Mouse (Mus musculus): ENCODE data around the gene Mcpt8. TPM values are rescaled to one million over a fixed set of nuclear protein-coding genes. Genes with fewer than 3 reads are reported as not detected.
"Not testable (repeated sequence)": the region's sequence is repeated elsewhere in the genome, so short reads cannot be mapped to it uniquely, and the experiment has no call there.

The Mcpt8 gene
- polyA plus RNA-seq, 1 experiment from 2014 or later, result 4.3 TPM

GRCm38 (mm10) chr14:56103452-56103851 is 18.4 kb upstream of the Mcpt8 start:
- no peak overlapping the region for H3K4me2 ChIP-seq (ENCODE audit: low read depth, low read length)
- 45% methylated on average over 3 of the region's 3 CpGs for WGBS (ENCODE audit: insufficient replicate concordance)
- no peaks in the 10 kb centered on the region for H3K4me1 ChIP-seq (ENCODE audit: control insufficient read depth, low read depth, low read length)
- H3K27ac ChIP-seq (ENCODE audit: low read length), result no peak overlapping the region
- no peaks in the 10 kb centered on the region for H3K27me3 ChIP-seq (ENCODE audit: control insufficient read depth, insufficient read depth, low read depth, low read length)
- H3K36me3 ChIP-seq (ENCODE audit: control insufficient read depth, insufficient read depth), result no peaks in the 10 kb centered on the region
- ATAC-seq (ENCODE audit: low read depth), result no peak
- no peak overlapping the region for H3K9ac ChIP-seq (ENCODE audit: low read depth, low read length)
- H3K4me3 ChIP-seq (ENCODE audit: low read depth, low read length), result no peak overlapping the region
- H3K9me3 ChIP-seq (replicated peaks; ENCODE audit: control insufficient read depth, low read length), result no peaks in the 10 kb centered on the region

- H3K4me1 ChIP-seq (ENCODE audit: control insufficient read depth, low read depth, low read length), result no peaks in the 10 kb centered on the region
- H3K9me3 ChIP-seq (replicated peaks; ENCODE audit: control insufficient read depth, low read length), result no peaks in the 10 kb centered on the region
- no peak within 1 kb of the TSS for H3K9ac ChIP-seq (ENCODE audit: low read depth, low read length)
- no peaks in the 10 kb centered on the region for H3K36me3 ChIP-seq (ENCODE audit: control insufficient read depth, insufficient read depth)
- no peak within 1 kb of the TSS for H3K4me3 ChIP-seq (ENCODE audit: low read depth, low read length)
- no peaks in the 10 kb centered on the region for H3K27me3 ChIP-seq (ENCODE audit: control insufficient read depth, insufficient read depth, low read depth, low read length)
- H3K4me2 ChIP-seq (ENCODE audit: low read depth, low read length), result no peak within 1 kb of the TSS
- 38% methylated on average over 10 of the region's 10 CpGs for WGBS (ENCODE audit: insufficient replicate concordance)
- no peak within 1 kb of the TSS; the same call in 1 of the 2 replicates for H3K27ac ChIP-seq (ENCODE audit: low read length)
- ATAC-seq (ENCODE audit: low read depth), result no peak
Observed at GRCm38 (mm10) chr14:56102386-56102785, 17.3 kb upstream of the Mcpt8 start, which contains the start of gene Ctsg. Ctsg (minus strand) TSS chr14:56102574.

- H3K4me1 ChIP-seq (ENCODE audit: control insufficient read depth, low read depth, low read length), result no peaks in the 10 kb centered on the region
- no peak overlapping the region for H3K9ac ChIP-seq (ENCODE audit: low read depth, low read length)
- H3K27ac ChIP-seq (ENCODE audit: low read length), result no peak overlapping the region
- H3K9me3 ChIP-seq (replicated peaks; ENCODE audit: control insufficient read depth, low read length), result no peaks in the 10 kb centered on the region
- ATAC-seq (ENCODE audit: low read depth), result no peak
- H3K4me2 ChIP-seq (ENCODE audit: low read depth, low read length), result no peak overlapping the region
- H3K36me3 ChIP-seq (ENCODE audit: control insufficient read depth, insufficient read depth), result no peaks in the 10 kb centered on the region
- H3K27me3 ChIP-seq (ENCODE audit: control insufficient read depth, insufficient read depth, low read depth, low read length), result no peaks in the 10 kb centered on the region
- H3K4me3 ChIP-seq (ENCODE audit: low read depth, low read length), result no peak overlapping the region
- 47% methylated on average over 3 of the region's 4 CpGs for WGBS (ENCODE audit: insufficient replicate concordance)
Observed at GRCm38 (mm10) chr14:56098940-56099339, 13.9 kb upstream of the Mcpt8 start.

- no peak overlapping the region for H3K9ac ChIP-seq (ENCODE audit: low read depth, low read length)
- no peaks in the 10 kb centered on the region for H3K36me3 ChIP-seq (ENCODE audit: control insufficient read depth, insufficient read depth)
- no peak overlapping the region for H3K27ac ChIP-seq (ENCODE audit: low read length)
- no peaks in the 10 kb centered on the region for H3K27me3 ChIP-seq (ENCODE audit: control insufficient read depth, insufficient read depth, low read depth, low read length)
- H3K4me2 ChIP-seq (ENCODE audit: low read depth, low read length), result no peak overlapping the region
- no peaks in the 10 kb centered on the region for H3K9me3 ChIP-seq (replicated peaks; ENCODE audit: control insufficient read depth, low read length)
- no peaks in the 10 kb centered on the region for H3K4me1 ChIP-seq (ENCODE audit: control insufficient read depth, low read depth, low read length)
- WGBS (ENCODE audit: insufficient replicate concordance), result 53% methylated on average over 1 of the region's 1 CpGs
- H3K4me3 ChIP-seq (ENCODE audit: low read depth, low read length), result no peak overlapping the region
- ATAC-seq (ENCODE audit: low read depth), result no peak
Observed at GRCm38 (mm10) chr14:56097597-56097996, 12.5 kb upstream of the Mcpt8 start.

GRCm38 (mm10) chr14:56093353-56093752 is 8.3 kb upstream of the Mcpt8 start:
- Histone ChIP-seq H3K4me1 (ENCODE audit: control insufficient read depth, low read depth, low read length) (no peaks in the 10 kb centered on the region), H3K9me3 (replicated peaks; ENCODE audit: control insufficient read depth, low read length) (no peaks in the 10 kb centered on the region), H3K27me3 (ENCODE audit: control insufficient read depth, insufficient read depth, low read depth, low read length) (no peaks in the 10 kb centered on the region), H3K4me3 (ENCODE audit: low read depth, low read length) (no peak overlapping the region), H3K4me2 (ENCODE audit: low read depth, low read length) (no peak overlapping the region), H3K9ac (ENCODE audit: low read depth, low read length) (no peak overlapping the region), H3K27ac (ENCODE audit: low read length) (no peak overlapping the region), H3K36me3 (ENCODE audit: control insufficient read depth, insufficient read depth) (no peaks in the 10 kb centered on the region)
- no peak for ATAC-seq (ENCODE audit: low read depth)
- WGBS (ENCODE audit: insufficient replicate concordance), result 23% methylated on average over 2 of the region's 2 CpGs

- H3K9ac ChIP-seq (ENCODE audit: low read depth, low read length), result no peak overlapping the region
- no peaks in the 10 kb centered on the region for H3K27me3 ChIP-seq (ENCODE audit: control insufficient read depth, insufficient read depth, low read depth, low read length)
- no peak overlapping the region for H3K4me3 ChIP-seq (ENCODE audit: low read depth, low read length)
- no peak overlapping the region for H3K4me2 ChIP-seq (ENCODE audit: low read depth, low read length)
- ATAC-seq (ENCODE audit: low read depth), result no peak
- no peaks in the 10 kb centered on the region for H3K36me3 ChIP-seq (ENCODE audit: control insufficient read depth, insufficient read depth)
- H3K9me3 ChIP-seq (replicated peaks; ENCODE audit: control insufficient read depth, low read length), result no peaks in the 10 kb centered on the region
- no peak overlapping the region for H3K27ac ChIP-seq (ENCODE audit: low read length)
- WGBS (ENCODE audit: insufficient replicate concordance), result 31% methylated on average over 3 of the region's 3 CpGs
- H3K4me1 ChIP-seq (ENCODE audit: control insufficient read depth, low read depth, low read length), result no peaks in the 10 kb centered on the region
Observed at GRCm38 (mm10) chr14:56086711-56087110, 1.6 kb upstream of the Mcpt8 start.

GRCm38 (mm10) chr14:56082016-56082415 is 3.1 kb downstream of the Mcpt8 start:
- no peaks in the 10 kb centered on the region for H3K27me3 ChIP-seq (ENCODE audit: control insufficient read depth, insufficient read depth, low read depth, low read length)
- WGBS (ENCODE audit: insufficient replicate concordance), result 55% methylated on average over 4 of the region's 4 CpGs
- no peak overlapping the region for H3K27ac ChIP-seq (ENCODE audit: low read length)
- no peak overlapping the region for H3K9ac ChIP-seq (ENCODE audit: low read depth, low read length)
- H3K36me3 ChIP-seq (ENCODE audit: control insufficient read depth, insufficient read depth), result no peaks in the 10 kb centered on the region
- H3K9me3 ChIP-seq (replicated peaks; ENCODE audit: control insufficient read depth, low read length), result no peaks in the 10 kb centered on the region
- no peaks in the 10 kb centered on the region for H3K4me1 ChIP-seq (ENCODE audit: control insufficient read depth, low read depth, low read length)
- no peak overlapping the region for H3K4me3 ChIP-seq (ENCODE audit: low read depth, low read length)
- H3K4me2 ChIP-seq (ENCODE audit: low read depth, low read length), result no peak overlapping the region
- no peak for ATAC-seq (ENCODE audit: low read depth)

- H3K27ac ChIP-seq (ENCODE audit: low read length); H3K4me3 ChIP-seq (ENCODE audit: low read depth, low read length); H3K4me2 ChIP-seq (ENCODE audit: low read depth, low read length); H3K9me3 ChIP-seq (replicated peaks; ENCODE audit: control insufficient read depth, low read length); H3K27me3 ChIP-seq (ENCODE audit: control insufficient read depth, insufficient read depth, low read depth, low read length); ATAC-seq (ENCODE audit: low read depth); H3K4me1 ChIP-seq (ENCODE audit: control insufficient read depth, low read depth, low read length); H3K36me3 ChIP-seq (ENCODE audit: control insufficient read depth, insufficient read depth); H3K9ac ChIP-seq (ENCODE audit: low read depth, low read length): not testable (repeated sequence)
- 46% methylated on average over 3 of the region's 3 CpGs for WGBS (ENCODE audit: insufficient replicate concordance)
Observed at GRCm38 (mm10) chr14:56062213-56062612, 22.9 kb downstream of the Mcpt8 start, which contains the start of gene Mcpt4. Mcpt4 (minus strand) TSS chr14:56062313.

GRCm38 (mm10) chr14:56057722-56058121 is 27.4 kb downstream of the Mcpt8 start:
- Histone ChIP-seq H3K4me3 (ENCODE audit: low read depth, low read length) (no peak overlapping the region), H3K9ac (ENCODE audit: low read depth, low read length) (no peak overlapping the region), H3K36me3 (ENCODE audit: control insufficient read depth, insufficient read depth) (no peaks in the 10 kb centered on the region), H3K4me2 (ENCODE audit: low read depth, low read length) (no peak overlapping the region), H3K27me3 (ENCODE audit: control insufficient read depth, insufficient read depth, low read depth, low read length) (no peaks in the 10 kb centered on the region), H3K27ac (ENCODE audit: low read length) (no peak overlapping the region), H3K4me1 (ENCODE audit: control insufficient read depth, low read depth, low read length) (no peaks in the 10 kb centered on the region), H3K9me3 (replicated peaks; ENCODE audit: control insufficient read depth, low read length) (no peaks in the 10 kb centered on the region)
- ATAC-seq (ENCODE audit: low read depth), result no peak
- 31% methylated on average over 4 of the region's 4 CpGs for WGBS (ENCODE audit: insufficient replicate concordance)
